Mouse (Mus musculus) liver, embryonic 13.5 days (tissue): ENCODE measurements around the gene Map4k3. TPM values are rescaled to one million over a fixed set of nuclear protein-coding genes. Genes with fewer than 3 reads are reported as not detected.
"Not testable (repeated sequence)": the region's sequence is repeated elsewhere in the genome, so short reads cannot be mapped to it uniquely, and the experiment has no call there.

Source experiments
- ATAC-seq: fragments of 200-750 bp; cut with Nextera tagmentation; 2 replicates; pipeline ENCODE4 v1.8.0; 2017; ENCODE audit warnings: low read depth, mild to moderate bottlenecking, moderate number of reproducible peaks, moderate library complexity
- DNase-seq: peaks from one replicate; pipeline ENCODE4 v3.0.0; 2022
- H3K27ac ChIP-seq: fragments of 300-500 bp; sonication (generic); 2 replicates; pipeline ENCODE4 v1.5.1; 2015; ENCODE audit warnings: moderate library complexity, mild to moderate bottlenecking, inconsistent platforms
- H3K27me3 ChIP-seq: fragments of 300-500 bp; sonication (generic); 2 replicates; pipeline ENCODE4 v1.6.1; 2015; ENCODE audit warnings: mild to moderate bottlenecking, inconsistent platforms
- H3K36me3 ChIP-seq: fragments of 300-500 bp; sonication (generic); 2 replicates; pipeline ENCODE4 v1.6.1; 2015; ENCODE audit warnings: mild to moderate bottlenecking, inconsistent platforms
- H3K4me1 ChIP-seq: fragments of 300-500 bp; sonication (generic); replicated peaks from 2 replicates; pipeline ENCODE4 v1.6.1; 2015; ENCODE audit warnings: inconsistent platforms
- H3K4me2 ChIP-seq: fragments of 300-500 bp; sonication (generic); 2 replicates; pipeline ENCODE4 v1.6.1; 2015; ENCODE audit warnings: inconsistent platforms, mild to moderate bottlenecking, moderate library complexity
- H3K4me3 ChIP-seq: fragments of 300-500 bp; sonication (generic); replicated peaks from 2 replicates; pipeline ENCODE4 v1.5.1; 2015; ENCODE audit warnings: mild to moderate bottlenecking, inconsistent platforms
- H3K9ac ChIP-seq: fragments of 300-500 bp; sonication (generic); 2 replicates; pipeline ENCODE4 v1.6.1; 2015; ENCODE audit warnings: mild to moderate bottlenecking, inconsistent platforms
- H3K9me3 ChIP-seq: fragments of 300-500 bp; sonication (generic); replicated peaks from 2 replicates; pipeline ENCODE4 v1.6.1; 2016; ENCODE audit warnings: inconsistent platforms
- WGBS: fragments of 180-500 bp; shearing (Covaris S2); methylation state at CpG from one replicate; pipeline ENCODE4 v1.1.7; 2015; ENCODE audit not compliant: insufficient replicate concordance; 5-methylcytosine and 5-hydroxymethylcytosine counted together
- polyA plus RNA-seq: library from polyadenylated mRNA; unstranded; fragments of >200 nt; fragmentation: Nextera tagmentation; extraction: Ambion mirVana; gene quantifications from 2 replicates; pipeline ENCODE4 v1.2.1, GENCODE M21; 2015

Gene Map4k3
- polyA plus RNA-seq, 1 experiment from 2014 or later, result 3.3 TPM

GRCm38 (mm10) chr17:80756043-80756442, 27.8 kb upstream of the Map4k3 start:
- Histone ChIP-seq H3K36me3 (no peaks in the 10 kb centered on the region), H3K27ac (no peak overlapping the region), H3K9ac (no peak overlapping the region), H3K4me3 (no peak overlapping the region), H3K4me1 (no peaks in the 10 kb centered on the region), H3K9me3 (no peaks in the 10 kb centered on the region), H3K27me3 (no peaks in the 10 kb centered on the region), H3K4me2 (no peak overlapping the region)
- WGBS, result 66% methylated on average over 5 of the region's 5 CpGs
- DNase-seq (no peak), ATAC-seq (no peak)

- Histone ChIP-seq H3K4me1 (no peaks in the 10 kb centered on the region), H3K9ac (no peak overlapping the region), H3K36me3 (no peaks in the 10 kb centered on the region), H3K27me3 (no peaks in the 10 kb centered on the region), H3K9me3 (no peaks in the 10 kb centered on the region), H3K27ac (no peak overlapping the region), H3K4me2 (no peak overlapping the region), H3K4me3 (no peak overlapping the region)
- WGBS, result 54% methylated on average over 9 of the region's 9 CpGs
- DNase-seq, result no peak
- no peak for ATAC-seq
Measured at GRCm38 (mm10) chr17:80755076-80755871, 27.0 kb upstream of the Map4k3 start.

DNA sequence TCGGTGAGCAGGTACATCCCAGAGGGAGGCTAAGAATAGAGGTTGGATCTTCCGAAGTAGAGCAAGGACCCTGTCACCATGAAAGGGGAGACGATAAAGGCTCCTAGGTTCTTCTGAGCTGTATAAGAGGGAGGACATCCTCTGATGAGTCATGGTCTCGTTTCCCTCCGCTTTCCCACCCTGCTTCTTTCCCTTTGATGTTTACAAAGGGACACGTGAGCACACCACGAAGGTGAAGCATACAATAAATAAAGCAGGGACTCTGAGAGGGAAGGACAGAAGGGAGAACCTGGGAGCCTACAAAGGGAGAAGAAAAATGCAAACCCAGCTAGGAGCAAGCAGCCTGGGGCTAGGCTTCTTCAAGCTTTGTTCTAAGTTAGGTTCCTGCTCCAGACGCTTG, 26.3 kb upstream of the Map4k3 start:
- Histone ChIP-seq H3K4me3 (no peak overlapping the region), H3K4me1 (no peaks in the 10 kb centered on the region), H3K4me2 (no peak overlapping the region), H3K9ac (no peak overlapping the region), H3K27me3 (no peaks in the 10 kb centered on the region), H3K9me3 (no peaks in the 10 kb centered on the region), H3K36me3 (no peaks in the 10 kb centered on the region), H3K27ac (no peak overlapping the region)
- DNase-seq, result no peak
- no peak for ATAC-seq
- 26% methylated on average over 8 of the region's 8 CpGs for WGBS

GRCm38 (mm10) chr17:80752466-80752865, 24.2 kb upstream of the Map4k3 start:
- DNase-seq (no peak), ATAC-seq (no peak)
- Histone ChIP-seq H3K27me3 (no peaks in the 10 kb centered on the region), H3K9ac (no peak overlapping the region), H3K4me1 (no peaks in the 10 kb centered on the region), H3K36me3 (no peaks in the 10 kb centered on the region), H3K4me3 (no peak overlapping the region), H3K4me2 (no peak overlapping the region), H3K27ac (no peak overlapping the region), H3K9me3 (no peaks in the 10 kb centered on the region)
- 32% methylated on average over 1 of the region's 1 CpGs for WGBS

GRCm38 (mm10) chr17:80739421-80739820, 11.1 kb upstream of the Map4k3 start:
- Histone ChIP-seq H3K4me2 (no peak overlapping the region), H3K9me3 (no peaks in the 10 kb centered on the region), H3K36me3 (no peaks in the 10 kb centered on the region), H3K27ac (no peak overlapping the region), H3K9ac (no peak overlapping the region), H3K4me3 (no peak overlapping the region), H3K27me3 (no peaks in the 10 kb centered on the region), H3K4me1 (no peaks in the 10 kb centered on the region)
- DNase-seq (no peak), ATAC-seq (no peak)
- 68% methylated on average over 5 of the region's 5 CpGs for WGBS

DNA sequence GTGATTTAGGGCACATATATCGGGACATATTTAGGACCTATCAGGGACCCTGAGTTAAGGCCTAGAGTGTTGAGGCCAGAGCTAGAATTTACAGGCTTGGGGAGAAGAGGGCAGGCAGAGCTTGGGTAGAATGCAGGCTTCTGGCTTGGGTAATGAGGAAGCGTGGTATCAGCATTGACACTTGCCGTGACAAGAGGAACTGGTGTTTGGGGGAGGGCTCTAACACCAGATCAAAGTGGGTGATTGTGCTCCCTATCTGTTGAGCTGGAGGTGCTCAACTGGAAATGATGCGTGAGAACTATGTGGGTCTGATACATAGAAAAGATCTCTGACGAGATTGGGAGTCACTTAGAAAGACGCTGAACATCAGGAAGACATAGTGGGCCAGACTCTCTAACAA, 6.4 kb upstream of the Map4k3 start:
- Histone ChIP-seq H3K36me3 (no peaks in the 10 kb centered on the region), H3K4me3 (no peak overlapping the region), H3K9me3 (no peaks in the 10 kb centered on the region), H3K27ac (no peak overlapping the region), H3K4me2 (no peak overlapping the region), H3K9ac (no peak overlapping the region), H3K4me1 (peaks cover 2% of the 10 kb centered on the region; the same call in 1 of the 2 replicates), H3K27me3 (no peaks in the 10 kb centered on the region)
- ATAC-seq (no peak), DNase-seq (no peak)
- 26% methylated on average over 6 of the region's 6 CpGs for WGBS

GRCm38 (mm10) chr17:80733121-80733800, 5.0 kb upstream of the Map4k3 start:
- Histone ChIP-seq H3K9me3 (no peaks in the 10 kb centered on the region), H3K27ac (no peak overlapping the region), H3K4me2 (no peak overlapping the region), H3K4me1 (peaks cover 13% of the 10 kb centered on the region; the same call in 1 of the 2 replicates), H3K27me3 (peaks cover 5% of the 10 kb centered on the region), H3K4me3 (no peak overlapping the region), H3K9ac (no peak overlapping the region), H3K36me3 (no peaks in the 10 kb centered on the region)
- no peak for ATAC-seq
- 65% methylated on average over 12 of the region's 12 CpGs for WGBS
- DNase-seq, result no peak

DNA sequence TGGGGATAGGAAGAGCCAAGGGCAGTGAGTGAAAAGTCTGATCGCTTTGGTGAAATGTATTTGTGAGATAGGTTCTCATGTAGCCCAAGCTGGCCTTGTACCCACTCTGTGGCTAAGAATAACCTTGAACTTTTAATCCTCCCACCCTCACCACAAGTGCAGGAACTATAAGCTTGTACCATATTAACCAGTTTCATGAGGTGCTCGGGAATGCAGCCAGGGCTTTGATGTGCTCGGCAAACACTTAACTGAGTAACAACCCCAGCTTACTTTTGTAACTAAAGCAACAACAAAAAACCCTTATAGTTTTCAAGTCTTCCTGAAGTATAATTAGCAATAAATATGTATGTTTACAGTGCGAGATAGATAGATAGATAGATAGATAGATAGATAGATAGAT, 4.0 kb upstream of the Map4k3 start:
- H3K27me3 ChIP-seq, result peaks cover 15% of the 10 kb centered on the region
- H3K4me1 ChIP-seq, result peaks cover 17% of the 10 kb centered on the region; the same call in 1 of the 2 replicates
- H3K4me2 ChIP-seq, result no peak overlapping the region
- WGBS, result 65% methylated on average over 4 of the region's 4 CpGs
- no peak overlapping the region for H3K9ac ChIP-seq
- H3K4me3 ChIP-seq, result no peak overlapping the region
- H3K27ac ChIP-seq, result no peak overlapping the region
- H3K9me3 ChIP-seq, result no peaks in the 10 kb centered on the region
- DNase-seq (no peak), ATAC-seq (no peak)
- H3K36me3 ChIP-seq, result no peaks in the 10 kb centered on the region

DNA sequence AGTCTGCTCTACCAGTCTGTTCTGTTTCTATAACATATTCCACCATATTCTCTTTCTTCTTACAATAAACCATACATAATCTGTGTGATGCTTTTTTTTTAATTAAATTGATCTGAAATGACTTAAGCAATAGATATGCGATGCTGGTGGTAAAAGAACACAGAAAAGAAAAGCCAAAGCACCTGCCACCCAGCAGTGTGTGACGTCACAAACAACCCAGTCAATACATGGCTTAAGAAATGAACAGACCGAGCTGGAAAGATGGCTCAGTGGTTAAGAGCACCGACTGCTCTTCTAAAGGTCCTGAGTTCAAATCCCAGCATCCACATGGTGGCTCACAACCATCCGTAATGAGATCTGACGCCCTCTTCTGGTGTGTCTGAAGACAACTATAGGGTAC, 2.0 kb upstream of the Map4k3 start:
- not testable (repeated sequence) for H3K27ac ChIP-seq
- WGBS, result 70% methylated on average over 6 of the region's 6 CpGs

GRCm38 (mm10) chr17:80729825-80730224, 1.5 kb upstream of the Map4k3 start:
- WGBS, result 24% methylated on average over 5 of the region's 5 CpGs
- no peak overlapping the region for H3K27ac ChIP-seq
- ATAC-seq (no peak), DNase-seq (no peak)
- H3K4me2 ChIP-seq, result no peak overlapping the region
- H3K27me3 ChIP-seq, result peaks cover 20% of the 10 kb centered on the region
- 0 out of 2 replicates have a peak, but pooled peaks cover 2% of the 10 kb centered on the region for H3K9me3 ChIP-seq
- H3K4me1 ChIP-seq, result peaks cover 28% of the 10 kb centered on the region
- 0 out of 2 replicates have a peak, but pooled peaks cover 4% of the 10 kb centered on the region for H3K36me3 ChIP-seq
- H3K9ac ChIP-seq, result no peak overlapping the region
- no peak overlapping the region for H3K4me3 ChIP-seq

More for the DNA sequence above, 2.0 kb upstream of the Map4k3 start:
- not testable (repeated sequence) for ATAC-seq, H3K9me3 ChIP-seq, H3K4me3 ChIP-seq, H3K36me3 ChIP-seq, H3K9ac ChIP-seq, DNase-seq, H3K4me2 ChIP-seq
- H3K4me1 ChIP-seq, result peaks cover 28% of the 10 kb centered on the region
- peaks cover 20% of the 10 kb centered on the region for H3K27me3 ChIP-seq

GRCm38 (mm10) chr17:80729080-80729749, 930 bp upstream of the Map4k3 start:
- no peak overlapping the region for H3K9ac ChIP-seq
- ATAC-seq (no peak), DNase-seq (no peak)
- WGBS, result 37% methylated on average over 9 of the region's 9 CpGs
- peak overlapping the region; percentile 73; the same call in 1 of the 2 replicates for H3K4me3 ChIP-seq
- H3K9me3 ChIP-seq, result 0 out of 2 replicates have a peak, but pooled peaks cover 2% of the 10 kb centered on the region
- peaks cover 28% of the 10 kb centered on the region for H3K4me1 ChIP-seq
- peak overlapping the region; percentile 92; the same call in 1 of the 2 replicates for H3K4me2 ChIP-seq
- peaks cover 20% of the 10 kb centered on the region for H3K27me3 ChIP-seq
- H3K36me3 ChIP-seq, result 0 out of 2 replicates have a peak, but pooled peaks cover 4% of the 10 kb centered on the region
- peak overlapping the region; percentile 50; the same call in 1 of the 2 replicates for H3K27ac ChIP-seq
